Mouse (Mus musculus): ENCODE data around the gene Plekhh3. TPM values are rescaled to one million over a fixed set of nuclear protein-coding genes. Genes with fewer than 3 reads are reported as not detected.
A peak's percentile ranks its signal among the peaks of the same experiment; 100 is the strongest.

Plekhh3 gene
- polyA plus RNA-seq, 1 experiment from 2014 or later = 6.2 TPM

DNA sequence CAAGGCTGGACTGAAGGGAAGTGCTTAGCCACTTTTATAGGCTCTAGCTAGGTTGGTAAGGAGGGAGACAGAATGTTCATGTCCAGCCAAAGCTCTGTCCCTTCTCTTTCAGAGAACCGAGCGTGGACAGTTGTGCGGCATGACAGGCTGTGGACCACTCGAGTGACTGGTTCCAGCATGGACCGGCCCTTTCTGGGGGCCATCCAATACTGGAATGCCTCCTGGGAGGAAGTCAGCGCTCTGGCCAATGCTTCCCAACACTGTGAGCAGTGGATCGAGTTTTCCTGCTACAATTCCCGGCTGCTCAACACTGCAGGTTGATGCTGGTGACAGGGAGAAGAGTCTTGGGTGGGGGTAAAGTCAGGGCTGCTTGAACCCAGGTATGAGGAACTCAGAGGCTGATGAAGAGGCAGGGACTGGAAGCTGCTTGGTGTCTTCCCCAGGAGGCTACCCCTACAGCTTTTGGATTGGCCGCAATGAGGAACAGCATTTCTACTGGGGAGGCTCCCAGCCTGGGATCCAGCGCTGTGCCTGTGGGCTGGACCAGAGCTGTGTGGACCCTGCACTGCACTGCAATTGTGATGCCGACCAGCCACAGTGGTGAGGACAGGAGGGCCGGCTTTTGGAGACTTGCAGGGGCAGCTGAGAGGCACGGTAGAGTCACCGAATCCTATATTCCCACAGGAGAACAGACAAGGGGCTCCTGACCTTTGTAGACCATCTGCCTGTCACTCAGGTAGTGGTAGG, 11.8 kb upstream of the Plekhh3 start:
- Histone ChIP-seq H3K4me1 (ENCODE audit: control insufficient read depth, insufficient read depth, low read length) (peaks cover under 1% of the 10 kb centered on the region; the same call in 1 of the 2 replicates), H3K9ac (ENCODE audit: low read depth, low read length) (no peak overlapping the region)
- no peak for ATAC-seq (replicated peaks; ENCODE audit: insufficient number of reproducible peaks, low FRiP score, low TSS enrichment)

DNA sequence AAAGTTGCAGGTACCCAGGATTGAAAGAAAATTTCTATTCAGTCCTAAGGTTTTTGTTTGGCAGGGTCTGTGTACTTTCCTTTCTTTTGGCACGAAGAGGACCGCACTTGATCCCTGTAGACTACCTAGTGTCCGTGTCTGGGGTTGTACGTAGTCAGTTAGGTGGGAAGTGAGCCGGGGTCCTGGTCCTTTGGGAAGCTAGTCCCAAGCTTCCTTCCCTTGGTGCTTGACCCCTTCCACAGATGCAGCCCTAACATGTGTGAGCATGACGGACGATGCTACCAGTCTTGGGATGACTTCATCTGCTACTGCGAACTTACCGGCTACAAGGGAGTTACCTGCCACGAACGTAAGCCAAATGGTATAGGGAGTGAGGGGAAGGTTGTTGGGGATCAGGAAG, 10.8 kb upstream of the Plekhh3 start:
- no peak for ATAC-seq (replicated peaks; ENCODE audit: insufficient number of reproducible peaks, low FRiP score, low TSS enrichment)
- no peaks in the 10 kb centered on the region for H3K36me3 ChIP-seq (ENCODE audit: control insufficient read depth, insufficient read depth, low read length)
- 86% methylated on average over 11 of the region's 11 CpGs for whole genome bisulfite sequencing (ENCODE audit: insufficient replicate concordance)
- no peak overlapping the region for H3K4me3 ChIP-seq (ENCODE audit: low read depth, low read length)
- no peak overlapping the region for H3K27ac ChIP-seq (ENCODE audit: low read depth, low read length)
- H3K27me3 ChIP-seq (ENCODE audit: control insufficient read depth, insufficient read depth, low read length) = peaks cover 24% of the 10 kb centered on the region
- H3K9me3 ChIP-seq (replicated peaks; ENCODE audit: control insufficient read depth, low read length) = no peaks in the 10 kb centered on the region
- H3K4me1 ChIP-seq (ENCODE audit: control insufficient read depth, insufficient read depth, low read length) = peaks cover 4% of the 10 kb centered on the region; the same call in 1 of the 2 replicates
- no peak overlapping the region for H3K9ac ChIP-seq (ENCODE audit: low read depth, low read length)
- H3K4me2 ChIP-seq = no peak overlapping the region

More for the DNA sequence above, 11.8 kb upstream of the Plekhh3 start:
- no peaks in the 10 kb centered on the region for H3K9me3 ChIP-seq (replicated peaks; ENCODE audit: control insufficient read depth, low read length)
- no peak overlapping the region for H3K27ac ChIP-seq (ENCODE audit: low read depth, low read length)
- H3K27me3 ChIP-seq (ENCODE audit: control insufficient read depth, insufficient read depth, low read length) = peaks cover 14% of the 10 kb centered on the region
- H3K4me2 ChIP-seq = no peak overlapping the region
- H3K36me3 ChIP-seq (ENCODE audit: control insufficient read depth, insufficient read depth, low read length) = no peaks in the 10 kb centered on the region
- 70% methylated on average over 14 of the region's 14 CpGs for WGBS (ENCODE audit: insufficient replicate concordance)
- H3K4me3 ChIP-seq (ENCODE audit: low read depth, low read length) = no peak overlapping the region

DNA sequence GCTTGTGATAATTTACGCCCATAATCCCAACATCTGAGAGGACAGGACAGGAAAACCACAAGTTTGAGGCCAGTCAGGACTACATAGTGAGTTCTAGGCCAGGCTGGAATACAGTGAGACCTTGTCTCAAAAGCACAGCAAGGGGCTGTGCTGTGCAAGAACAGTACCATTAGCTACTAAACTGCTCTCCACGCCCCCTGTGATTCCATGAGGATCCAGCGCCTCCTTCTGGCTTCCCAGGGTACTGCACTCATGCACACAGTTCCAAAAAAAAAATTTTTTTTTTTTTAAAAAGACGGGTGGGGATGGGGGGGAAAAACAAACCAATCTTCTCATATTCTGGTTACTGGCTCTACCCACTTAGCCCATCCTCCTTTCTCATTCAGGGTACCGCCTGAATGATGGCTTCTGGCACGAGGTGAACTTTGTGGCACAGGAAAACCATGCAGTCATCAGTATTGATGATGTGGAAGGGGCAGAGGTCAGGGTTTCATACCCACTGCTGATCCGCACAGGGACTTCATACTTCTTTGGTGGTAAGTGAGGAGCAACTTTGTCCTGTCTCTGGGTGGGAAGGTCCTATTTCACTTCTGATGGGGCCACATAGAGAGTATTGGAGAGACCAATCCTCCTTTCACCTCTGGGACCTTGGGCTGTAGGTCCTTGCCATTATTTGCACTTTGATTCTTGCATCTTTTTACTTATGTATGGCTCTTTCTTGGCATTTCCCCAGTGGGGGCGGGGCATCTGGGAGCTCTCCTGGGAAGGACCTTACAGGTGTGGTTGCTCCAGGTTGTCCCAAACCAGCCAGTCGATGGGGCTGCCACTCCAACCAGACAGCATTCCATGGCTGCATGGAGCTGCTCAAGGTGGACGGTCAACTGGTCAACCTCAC, 9.9 kb upstream of the Plekhh3 start:
- Histone ChIP-seq H3K4me3 (ENCODE audit: low read depth, low read length) (no peak overlapping the region), H3K27ac (ENCODE audit: low read depth, low read length) (no peak overlapping the region), H3K4me1 (ENCODE audit: control insufficient read depth, insufficient read depth, low read length) (peaks cover 8% of the 10 kb centered on the region; the same call in 1 of the 2 replicates), H3K4me2 (no peak overlapping the region), H3K9ac (ENCODE audit: low read depth, low read length) (no peak overlapping the region), H3K27me3 (ENCODE audit: control insufficient read depth, insufficient read depth, low read length) (peaks cover 30% of the 10 kb centered on the region), H3K9me3 (replicated peaks; ENCODE audit: control insufficient read depth, low read length) (no peaks in the 10 kb centered on the region), H3K36me3 (ENCODE audit: control insufficient read depth, insufficient read depth, low read length) (no peaks in the 10 kb centered on the region)
- ATAC-seq (replicated peaks; ENCODE audit: insufficient number of reproducible peaks, low FRiP score, low TSS enrichment) = no peak
- 41% methylated on average over 10 of the region's 10 CpGs for WGBS (ENCODE audit: insufficient replicate concordance)

DNA sequence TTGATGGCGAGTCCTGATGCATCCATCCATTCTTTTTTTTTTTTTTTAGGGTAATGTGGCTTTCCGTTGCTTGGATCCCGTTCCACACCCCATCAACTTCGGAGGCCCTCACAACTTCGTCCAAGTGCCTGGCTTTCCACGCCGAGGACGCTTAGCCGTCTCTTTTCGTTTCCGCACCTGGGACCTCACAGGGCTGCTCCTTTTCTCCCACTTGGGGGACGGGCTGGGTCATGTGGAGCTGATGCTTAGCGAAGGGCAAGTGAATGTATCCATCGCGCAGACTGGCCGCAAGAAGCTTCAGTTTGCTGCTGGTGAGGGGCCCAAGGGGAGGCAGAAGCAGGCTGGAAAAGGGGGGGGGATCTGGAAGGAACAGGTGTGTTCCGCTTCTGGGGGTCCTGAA, 9.1 kb upstream of the Plekhh3 start:
- Histone ChIP-seq H3K27me3 (ENCODE audit: control insufficient read depth, insufficient read depth, low read length) (peaks cover 36% of the 10 kb centered on the region), H3K27ac (ENCODE audit: low read depth, low read length) (no peak overlapping the region), H3K9me3 (replicated peaks; ENCODE audit: control insufficient read depth, low read length) (no peaks in the 10 kb centered on the region), H3K9ac (ENCODE audit: low read depth, low read length) (no peak overlapping the region), H3K4me1 (ENCODE audit: control insufficient read depth, insufficient read depth, low read length) (peaks cover 9% of the 10 kb centered on the region), H3K4me2 (no peak overlapping the region), H3K4me3 (ENCODE audit: low read depth, low read length) (no peak overlapping the region), H3K36me3 (ENCODE audit: control insufficient read depth, insufficient read depth, low read length) (no peaks in the 10 kb centered on the region)
- 72% methylated on average over 17 of the region's 17 CpGs for WGBS (ENCODE audit: insufficient replicate concordance)
- no peak for ATAC-seq (replicated peaks; ENCODE audit: insufficient number of reproducible peaks, low FRiP score, low TSS enrichment)

DNA sequence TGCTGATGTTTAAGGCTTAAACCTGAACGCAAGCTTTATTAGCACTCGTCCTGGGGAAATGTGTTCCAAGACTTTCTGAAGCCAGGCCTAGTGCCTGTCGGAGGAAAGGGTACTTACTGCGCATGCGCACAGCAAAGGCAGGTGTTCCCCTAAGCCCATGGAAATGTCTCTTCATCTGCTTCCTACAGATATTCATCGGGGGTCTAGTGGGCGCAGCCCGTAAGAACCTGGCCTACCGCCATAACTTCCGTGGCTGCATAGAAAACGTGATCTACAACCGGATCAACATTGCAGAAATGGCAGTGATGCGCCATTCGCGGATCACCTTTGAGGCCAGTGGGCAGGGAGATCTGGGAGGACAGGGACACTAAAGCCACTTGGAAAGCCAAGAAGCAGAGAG, 8.2 kb upstream of the Plekhh3 start:
- Histone ChIP-seq H3K9me3 (replicated peaks; ENCODE audit: control insufficient read depth, low read length) (no peaks in the 10 kb centered on the region), H3K9ac (ENCODE audit: low read depth, low read length) (no peak overlapping the region), H3K27ac (ENCODE audit: low read depth, low read length) (no peak overlapping the region), H3K36me3 (ENCODE audit: control insufficient read depth, insufficient read depth, low read length) (no peaks in the 10 kb centered on the region), H3K4me3 (ENCODE audit: low read depth, low read length) (no peak overlapping the region), H3K4me2 (no peak overlapping the region), H3K27me3 (ENCODE audit: control insufficient read depth, insufficient read depth, low read length) (peaks cover 38% of the 10 kb centered on the region), H3K4me1 (ENCODE audit: control insufficient read depth, insufficient read depth, low read length) (peaks cover 12% of the 10 kb centered on the region)
- ATAC-seq (replicated peaks; ENCODE audit: insufficient number of reproducible peaks, low FRiP score, low TSS enrichment) = no peak
- 79% methylated on average over 15 of the region's 15 CpGs for WGBS (ENCODE audit: insufficient replicate concordance)

DNA sequence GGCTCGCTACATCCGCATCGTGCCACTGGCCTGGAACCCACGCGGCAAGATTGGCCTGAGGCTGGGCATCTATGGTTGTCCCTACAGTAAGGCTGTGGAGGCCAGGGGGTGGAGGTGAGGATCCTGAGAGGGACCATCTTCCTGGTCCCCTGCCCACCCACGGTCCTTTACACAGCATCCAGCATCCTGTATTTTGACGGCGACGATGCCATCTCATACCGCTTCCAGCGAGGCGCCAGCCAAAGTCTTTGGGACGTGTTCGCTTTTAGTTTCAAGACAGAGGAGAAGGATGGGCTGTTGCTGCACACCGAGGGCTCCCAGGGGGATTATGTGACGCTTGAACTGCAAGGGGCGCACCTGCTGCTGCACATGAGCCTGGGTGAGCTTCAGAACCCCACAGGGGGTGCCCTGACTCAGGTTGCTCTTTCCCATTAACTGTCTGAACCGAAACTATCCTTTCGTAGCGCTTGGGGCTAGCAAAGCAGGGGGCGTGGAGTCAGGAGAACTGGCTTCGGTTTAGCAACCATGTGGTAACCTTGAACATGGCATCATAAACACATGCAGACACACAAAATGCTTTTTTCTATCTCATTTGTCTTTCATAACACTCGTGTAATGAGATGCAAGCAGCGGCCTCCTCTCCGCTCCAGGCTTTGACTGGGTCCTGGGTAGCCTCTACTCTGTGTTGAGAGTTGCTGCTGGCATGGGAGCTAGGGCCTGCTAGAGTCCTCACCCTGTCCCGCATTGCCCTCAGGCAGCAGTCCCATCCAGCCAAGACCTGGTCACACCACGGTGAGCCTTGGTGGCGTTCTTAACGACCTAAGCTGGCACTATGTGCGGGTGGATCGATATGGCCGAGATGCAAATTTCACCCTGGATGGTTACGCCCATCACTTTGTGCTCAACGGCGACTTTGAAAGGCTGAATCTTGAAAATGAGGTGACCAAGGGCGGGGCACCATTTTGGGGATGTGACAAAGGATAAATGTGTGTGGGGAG, 7.2 kb upstream of the Plekhh3 start:
- Histone ChIP-seq H3K27me3 (ENCODE audit: control insufficient read depth, insufficient read depth, low read length) (peaks cover 40% of the 10 kb centered on the region), H3K27ac (ENCODE audit: low read depth, low read length) (no peak overlapping the region), H3K9me3 (replicated peaks; ENCODE audit: control insufficient read depth, low read length) (no peaks in the 10 kb centered on the region), H3K4me2 (peak overlapping the region; percentile 40), H3K36me3 (ENCODE audit: control insufficient read depth, insufficient read depth, low read length) (no peaks in the 10 kb centered on the region), H3K9ac (ENCODE audit: low read depth, low read length) (no peak overlapping the region), H3K4me3 (ENCODE audit: low read depth, low read length) (no peak overlapping the region), H3K4me1 (ENCODE audit: control insufficient read depth, insufficient read depth, low read length) (peaks cover 22% of the 10 kb centered on the region)
- WGBS (ENCODE audit: insufficient replicate concordance) = 52% methylated on average over 36 of the region's 36 CpGs
- no peak for ATAC-seq (replicated peaks; ENCODE audit: insufficient number of reproducible peaks, low FRiP score, low TSS enrichment)

DNA sequence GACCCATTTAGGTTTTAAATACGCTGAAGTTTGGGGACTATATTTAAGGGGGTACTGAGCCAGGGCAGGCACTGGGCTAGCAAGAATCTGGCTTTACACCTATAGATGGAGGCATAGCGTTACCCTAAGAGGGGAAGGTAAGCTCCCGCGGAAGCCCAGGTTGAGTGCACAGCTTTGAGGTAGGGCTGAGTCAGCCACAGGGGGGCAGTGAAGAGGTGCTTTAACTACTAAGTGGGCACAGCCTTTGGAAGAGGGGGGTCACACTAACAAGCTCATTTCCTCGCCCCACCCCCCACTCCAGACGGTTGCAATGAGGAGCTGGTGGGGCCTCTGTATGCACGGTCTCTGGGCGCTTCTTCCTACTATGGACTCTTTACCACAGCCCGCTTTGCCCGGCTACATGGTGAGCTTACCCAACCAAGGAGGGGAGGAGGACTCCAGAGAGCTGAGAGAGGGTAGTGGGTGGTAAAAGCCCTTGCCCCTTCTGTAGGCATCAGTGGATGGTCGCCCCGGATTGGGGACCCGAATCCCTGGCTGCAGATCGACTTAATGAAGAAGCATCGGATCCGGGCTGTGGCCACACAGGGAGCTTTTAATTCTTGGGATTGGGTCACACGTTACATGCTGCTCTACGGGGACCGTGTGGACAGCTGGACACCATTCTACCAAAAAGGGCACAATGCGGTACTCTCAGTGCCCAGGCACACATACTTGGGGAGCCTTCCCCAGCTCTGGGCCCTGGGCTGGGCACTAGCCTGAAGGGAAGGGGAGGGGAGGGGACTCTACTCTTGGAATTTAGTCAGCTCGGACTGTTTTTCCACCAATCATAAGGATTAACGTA, 6.0 kb upstream of the Plekhh3 start:
- Histone ChIP-seq H3K9me3 (replicated peaks; ENCODE audit: control insufficient read depth, low read length) (no peaks in the 10 kb centered on the region), H3K27me3 (ENCODE audit: control insufficient read depth, insufficient read depth, low read length) (peaks cover 40% of the 10 kb centered on the region), H3K9ac (ENCODE audit: low read depth, low read length) (no peak overlapping the region), H3K4me1 (ENCODE audit: control insufficient read depth, insufficient read depth, low read length) (peaks cover 30% of the 10 kb centered on the region), H3K36me3 (ENCODE audit: control insufficient read depth, insufficient read depth, low read length) (no peaks in the 10 kb centered on the region), H3K4me3 (ENCODE audit: low read depth, low read length) (no peak overlapping the region), H3K27ac (ENCODE audit: low read depth, low read length) (no peak overlapping the region), H3K4me2 (no peak overlapping the region)
- 33% methylated on average over 22 of the region's 22 CpGs for WGBS (ENCODE audit: insufficient replicate concordance)
- ATAC-seq (replicated peaks; ENCODE audit: insufficient number of reproducible peaks, low FRiP score, low TSS enrichment) = no peak

Data from heart, embryonic 11.5 days (tissue).